Mouse (Mus musculus) embryonic facial prominence, embryonic 15.5 days (tissue): ENCODE data around the gene Cap2. TPM values are rescaled to one million over a fixed set of nuclear protein-coding genes. Genes with fewer than 3 reads are reported as not detected.

ENCODE experiments used
- ATAC-seq: fragments of 200-750 bp; cut with Nextera tagmentation; 2 replicates; pipeline ENCODE4 v1.8.0; 2017; ENCODE audit warnings: low read depth, moderate TSS enrichment; ENCODE audit not compliant: insufficient number of reproducible peaks, low FRiP score, low TSS enrichment
- H3K27ac ChIP-seq: fragments of 300-500 bp; sonication (generic); replicated peaks from 2 replicates; pipeline ENCODE4 v1.5.1; 2015; ENCODE audit warnings: mild to moderate bottlenecking, inconsistent platforms
- H3K27me3 ChIP-seq: fragments of 300-500 bp; sonication (generic); 2 replicates; pipeline ENCODE4 v1.6.1; 2015; ENCODE audit warnings: inconsistent platforms
- H3K36me3 ChIP-seq: fragments of 300-500 bp; sonication (generic); 2 replicates; pipeline ENCODE4 v1.6.1; 2015; ENCODE audit warnings: mild to moderate bottlenecking, inconsistent platforms
- H3K4me1 ChIP-seq: fragments of 300-500 bp; sonication (generic); 2 replicates; pipeline ENCODE4 v1.6.1; 2015; ENCODE audit warnings: inconsistent platforms
- H3K4me2 ChIP-seq: fragments of 300-500 bp; sonication (generic); replicated peaks from 2 replicates; pipeline ENCODE4 v1.6.1; 2015; ENCODE audit warnings: mild to moderate bottlenecking, inconsistent platforms
- H3K4me3 ChIP-seq: fragments of 300-500 bp; sonication (generic); replicated peaks from 2 replicates; pipeline ENCODE4 v1.5.1; 2015; ENCODE audit warnings: mild to moderate bottlenecking, inconsistent platforms
- H3K9ac ChIP-seq: fragments of 300-500 bp; sonication (generic); 2 replicates; pipeline ENCODE4 v1.6.1; 2015; ENCODE audit warnings: inconsistent platforms
- H3K9me3 ChIP-seq: fragments of 300-500 bp; sonication (generic); replicated peaks from 2 replicates; pipeline ENCODE4 v1.6.1; 2016; ENCODE audit warnings: inconsistent platforms
- WGBS: fragments of 180-500 bp; shearing (Covaris S2); methylation state at CpG from one replicate; pipeline ENCODE4 v1.1.7; 2015; 5-methylcytosine and 5-hydroxymethylcytosine counted together
- polyA plus RNA-seq: library from polyadenylated mRNA; unstranded; fragments of >200 nt; fragmentation: Nextera tagmentation; extraction: Ambion mirVana; gene quantifications from 2 replicates; pipeline ENCODE4 v1.2.1, GENCODE M21; 2015

The Cap2 gene
- polyA plus RNA-seq, 1 experiment from 2014 or later: 20.1 TPM

GRCm38 (mm10) chr13:46601386-46601785, 99.7 kb downstream of the Cap2 start:
- 79% methylated on average over 2 of the region's 2 CpGs for WGBS
- no peak for ATAC-seq
- Histone ChIP-seq H3K27me3 (no peaks in the 10 kb centered on the region), H3K9ac (no peak overlapping the region), H3K27ac (no peak overlapping the region), H3K36me3 (no peaks in the 10 kb centered on the region), H3K9me3 (no peaks in the 10 kb centered on the region), H3K4me2 (no peak overlapping the region), H3K4me3 (no peak overlapping the region), H3K4me1 (no peaks in the 10 kb centered on the region)

GRCm38 (mm10) chr13:46602674-46603073, 101.0 kb downstream of the Cap2 start:
- no peaks in the 10 kb centered on the region for H3K4me1 ChIP-seq
- H3K36me3 ChIP-seq: no peaks in the 10 kb centered on the region
- no peak overlapping the region for H3K4me3 ChIP-seq
- ATAC-seq: no peak
- no peak overlapping the region for H3K4me2 ChIP-seq
- no peaks in the 10 kb centered on the region for H3K27me3 ChIP-seq
- 81% methylated on average over 11 of the region's 11 CpGs for WGBS
- no peaks in the 10 kb centered on the region for H3K9me3 ChIP-seq
- no peak overlapping the region for H3K9ac ChIP-seq
- H3K27ac ChIP-seq: no peak overlapping the region

GRCm38 (mm10) chr13:46611033-46611432, 109.4 kb downstream of the Cap2 start:
- Histone ChIP-seq H3K4me1 (no peaks in the 10 kb centered on the region), H3K27me3 (no peaks in the 10 kb centered on the region), H3K36me3 (no peaks in the 10 kb centered on the region), H3K9me3 (no peaks in the 10 kb centered on the region), H3K4me2 (no peak overlapping the region), H3K4me3 (no peak overlapping the region), H3K9ac (no peak overlapping the region), H3K27ac (no peak overlapping the region)
- WGBS: 64% methylated on average over 3 of the region's 3 CpGs
- no peak for ATAC-seq

- H3K9ac ChIP-seq: no peak overlapping the region
- no peaks in the 10 kb centered on the region for H3K27me3 ChIP-seq
- WGBS: 63% methylated on average over 6 of the region's 6 CpGs
- no peaks in the 10 kb centered on the region for H3K36me3 ChIP-seq
- H3K4me1 ChIP-seq: no peaks in the 10 kb centered on the region
- no peak overlapping the region for H3K4me2 ChIP-seq
- H3K9me3 ChIP-seq: no peaks in the 10 kb centered on the region
- no peak overlapping the region for H3K4me3 ChIP-seq
- H3K27ac ChIP-seq: no peak overlapping the region
- no peak for ATAC-seq
Observed at GRCm38 (mm10) chr13:46613694-46614272, 112.1 kb downstream of the Cap2 start.

- no peak for ATAC-seq
- Histone ChIP-seq H3K27ac (no peak overlapping the region; the same call in 1 of the 2 replicates), H3K36me3 (no peaks in the 10 kb centered on the region), H3K9ac (no peak overlapping the region), H3K4me2 (no peak overlapping the region), H3K4me3 (no peak overlapping the region), H3K9me3 (no peaks in the 10 kb centered on the region), H3K27me3 (peaks cover 13% of the 10 kb centered on the region), H3K4me1 (peaks cover 19% of the 10 kb centered on the region)
- WGBS: 69% methylated on average over 19 of the region's 19 CpGs
Observed at GRCm38 (mm10) chr13:46616673-46617362, 115.2 kb downstream of the Cap2 start.

GRCm38 (mm10) chr13:46619633-46620032, 118.0 kb downstream of the Cap2 start:
- peak; percentile 73 for ATAC-seq
- no peaks in the 10 kb centered on the region for H3K9me3 ChIP-seq
- H3K4me2 ChIP-seq: peak overlapping the region; percentile 34; the same call in 1 of the 2 replicates
- no peaks in the 10 kb centered on the region for H3K36me3 ChIP-seq
- 18% methylated on average over 11 of the region's 11 CpGs for WGBS
- H3K9ac ChIP-seq: no peak overlapping the region
- peaks cover 13% of the 10 kb centered on the region for H3K27me3 ChIP-seq
- no peak overlapping the region; the same call in 1 of the 2 replicates for H3K27ac ChIP-seq
- H3K4me3 ChIP-seq: no peak overlapping the region; the same call in 1 of the 2 replicates
- peaks cover 19% of the 10 kb centered on the region for H3K4me1 ChIP-seq

GRCm38 (mm10) chr13:46620964-46621757, 119.5 kb downstream of the Cap2 start:
- H3K4me1 ChIP-seq: peaks cover 19% of the 10 kb centered on the region
- H3K27ac ChIP-seq: no peak overlapping the region
- peaks cover 13% of the 10 kb centered on the region for H3K27me3 ChIP-seq
- 80% methylated on average over 7 of the region's 7 CpGs for WGBS
- no peak overlapping the region for H3K4me3 ChIP-seq
- H3K36me3 ChIP-seq: no peaks in the 10 kb centered on the region
- H3K9ac ChIP-seq: no peak overlapping the region
- no peak overlapping the region for H3K4me2 ChIP-seq
- H3K9me3 ChIP-seq: no peaks in the 10 kb centered on the region
- ATAC-seq: no peak

- 83% methylated on average over 9 of the region's 9 CpGs for WGBS
Observed at GRCm38 (mm10) chr13:46626608-46627007, 125.0 kb downstream of the Cap2 start.

GRCm38 (mm10) chr13:46627841-46628240, 126.2 kb downstream of the Cap2 start:
- H3K9me3 ChIP-seq: no peaks in the 10 kb centered on the region
- no peak overlapping the region for H3K4me2 ChIP-seq
- H3K4me1 ChIP-seq: no peaks in the 10 kb centered on the region
- ATAC-seq: no peak
- no peaks in the 10 kb centered on the region for H3K36me3 ChIP-seq
- H3K27ac ChIP-seq: no peak overlapping the region
- H3K4me3 ChIP-seq: no peak overlapping the region
- H3K9ac ChIP-seq: no peak overlapping the region
- H3K27me3 ChIP-seq: no peaks in the 10 kb centered on the region
- 49% methylated on average over 10 of the region's 10 CpGs for WGBS

More at GRCm38 (mm10) chr13:46626608-46627007, 125.0 kb downstream of the Cap2 start:
- Histone ChIP-seq H3K27me3 (0 out of 2 replicates have a peak, but pooled peaks cover under 1% of the 10 kb centered on the region), H3K4me3 (no peak overlapping the region), H3K36me3 (no peaks in the 10 kb centered on the region), H3K9ac (no peak overlapping the region), H3K9me3 (no peaks in the 10 kb centered on the region), H3K27ac (no peak overlapping the region), H3K4me1 (no peaks in the 10 kb centered on the region), H3K4me2 (no peak overlapping the region)
- no peak for ATAC-seq

- Histone ChIP-seq H3K9ac (no peak overlapping the region), H3K4me2 (no peak overlapping the region), H3K4me1 (peaks cover 12% of the 10 kb centered on the region), H3K4me3 (no peak overlapping the region), H3K27ac (no peak overlapping the region), H3K36me3 (no peaks in the 10 kb centered on the region), H3K27me3 (no peaks in the 10 kb centered on the region), H3K9me3 (no peaks in the 10 kb centered on the region)
- ATAC-seq: no peak
- WGBS: 74% methylated on average over 6 of the region's 6 CpGs
Observed at GRCm38 (mm10) chr13:46629391-46629790, 127.7 kb downstream of the Cap2 start.

GRCm38 (mm10) chr13:46632796-46633195, 131.1 kb downstream of the Cap2 start:
- ATAC-seq: no peak
- no peak overlapping the region for H3K4me3 ChIP-seq
- H3K4me2 ChIP-seq: no peak overlapping the region
- H3K36me3 ChIP-seq: no peaks in the 10 kb centered on the region
- H3K9ac ChIP-seq: no peak overlapping the region
- 59% methylated on average over 4 of the region's 4 CpGs for WGBS
- H3K27ac ChIP-seq: no peak overlapping the region
- H3K9me3 ChIP-seq: no peaks in the 10 kb centered on the region
- peaks cover 12% of the 10 kb centered on the region for H3K4me1 ChIP-seq
- no peaks in the 10 kb centered on the region; the same call in 1 of the 2 replicates for H3K27me3 ChIP-seq
